Mouse (Mus musculus) heart, postnatal 0 days (tissue): Measurements from ENCODE around the gene Tgm2. TPM values are rescaled to one million over a fixed set of nuclear protein-coding genes. Genes with fewer than 3 reads are reported as not detected.

Source experiments
- ATAC-seq: fragments of 200-750 bp; cut with Nextera tagmentation; 2 replicates; pipeline ENCODE4 v1.8.0; 2017; ENCODE audit warnings: low read depth, moderate number of reproducible peaks, moderate library complexity; ENCODE audit not compliant: insufficient read depth
- DNase-seq: peaks from one replicate; pipeline ENCODE4 v3.0.0-alpha.2; 2016; ENCODE audit warnings: low spot score
- H3K27ac ChIP-seq: fragments of 300-500 bp; sonication (generic); 2 replicates; pipeline ENCODE4 v1.5.1; 2014; ENCODE audit warnings: low read depth, mild to moderate bottlenecking
- H3K27me3 ChIP-seq: fragments of 300-500 bp; sonication (generic); 2 replicates; pipeline ENCODE4 v1.6.1; 2014; ENCODE audit warnings: low read length, mixed read lengths; ENCODE audit not compliant: control insufficient read depth, insufficient read depth
- H3K36me3 ChIP-seq: fragments of 300-500 bp; sonication (generic); replicated peaks from 2 replicates; pipeline ENCODE4 v1.6.1; 2014; ENCODE audit warnings: low read length, mixed read lengths; ENCODE audit not compliant: control insufficient read depth, insufficient read depth
- H3K4me1 ChIP-seq: fragments of 300-500 bp; sonication (generic); 2 replicates; pipeline ENCODE4 v1.6.1; 2014; ENCODE audit warnings: antibody characterized with exemption; ENCODE audit not compliant: control insufficient read depth, insufficient read depth
- H3K4me2 ChIP-seq: fragments of 300-500 bp; sonication (generic); 2 replicates; pipeline ENCODE4 v1.6.1; 2014; ENCODE audit warnings: low read depth, mild to moderate bottlenecking, low read length, moderate library complexity
- H3K4me3 ChIP-seq: fragments of 300-500 bp; sonication (generic); 2 replicates; pipeline ENCODE4 v1.5.1; 2014; ENCODE audit warnings: low read depth, low read length
- H3K9ac ChIP-seq: fragments of 300-500 bp; sonication (generic); replicated peaks from 2 replicates; pipeline ENCODE4 v1.6.1; 2014; ENCODE audit warnings: low read depth, low read length, mixed read lengths
- H3K9me3 ChIP-seq: fragments of 300-500 bp; sonication (generic); replicated peaks from 2 replicates; pipeline ENCODE4 v1.6.1; 2016; ENCODE audit warnings: low read length; ENCODE audit not compliant: control insufficient read depth
- CTCF ChIP-seq: IDR thresholded peaks from 2 replicates; pipeline ENCODE4 v1.5.1; 2016; ENCODE audit warnings: antibody characterized with exemption, control low read depth, low read depth
- EP300 ChIP-seq: IDR thresholded peaks from 2 replicates; pipeline ENCODE4 v1.6.1; 2016; ENCODE audit warnings: antibody characterized with exemption, low read depth
- WGBS: fragments of 180-500 bp; shearing (Covaris S2); extraction: QIAGEN DNeasy Blood & Tissue Kit; methylation state at CpG from one replicate; pipeline ENCODE4 v1.1.7; 2014; 5-methylcytosine and 5-hydroxymethylcytosine counted together
- polyA plus RNA-seq: library from polyadenylated mRNA; unstranded; fragments of >200 nt; fragmentation: Nextera tagmentation; extraction: Ambion mirVana; gene quantifications from 2 replicates; pipeline ENCODE4 v1.2.1, GENCODE M21; 2015
- total RNA-seq: library from RNA; depleted of rRNA; stranded (reverse); fragments of >200 nt; gene quantifications from 2 replicates; pipeline ENCODE4 v1.2.3, GENCODE M21; 2014; ENCODE audit warnings: low replicate concordance

The Tgm2 gene
- total and polyA plus RNA-seq, 2 experiments from 2014 or later, result 155 to 445 TPM

- Histone ChIP-seq H3K9ac (peak overlapping the region; percentile 67), H3K4me1 (peaks cover 39% of the 10 kb centered on the region), H3K4me2 (peak overlapping the region; percentile 76), H3K36me3 (peaks cover 9% of the 10 kb centered on the region), H3K27me3 (no peaks in the 10 kb centered on the region), H3K27ac (peak overlapping the region; percentile 96), H3K9me3 (no peaks in the 10 kb centered on the region), H3K4me3 (peak overlapping the region; percentile 54)
- DNase-seq (no peak), ATAC-seq (no peak)
- TF ChIP-seq CTCF (no peak), EP300 (no peak)
- 15% methylated on average over 5 of the region's 5 CpGs for WGBS
These were observed 639 bp downstream of the Tgm2 start for GRCm38 (mm10) chr2:158145528-158146065.

DNA sequence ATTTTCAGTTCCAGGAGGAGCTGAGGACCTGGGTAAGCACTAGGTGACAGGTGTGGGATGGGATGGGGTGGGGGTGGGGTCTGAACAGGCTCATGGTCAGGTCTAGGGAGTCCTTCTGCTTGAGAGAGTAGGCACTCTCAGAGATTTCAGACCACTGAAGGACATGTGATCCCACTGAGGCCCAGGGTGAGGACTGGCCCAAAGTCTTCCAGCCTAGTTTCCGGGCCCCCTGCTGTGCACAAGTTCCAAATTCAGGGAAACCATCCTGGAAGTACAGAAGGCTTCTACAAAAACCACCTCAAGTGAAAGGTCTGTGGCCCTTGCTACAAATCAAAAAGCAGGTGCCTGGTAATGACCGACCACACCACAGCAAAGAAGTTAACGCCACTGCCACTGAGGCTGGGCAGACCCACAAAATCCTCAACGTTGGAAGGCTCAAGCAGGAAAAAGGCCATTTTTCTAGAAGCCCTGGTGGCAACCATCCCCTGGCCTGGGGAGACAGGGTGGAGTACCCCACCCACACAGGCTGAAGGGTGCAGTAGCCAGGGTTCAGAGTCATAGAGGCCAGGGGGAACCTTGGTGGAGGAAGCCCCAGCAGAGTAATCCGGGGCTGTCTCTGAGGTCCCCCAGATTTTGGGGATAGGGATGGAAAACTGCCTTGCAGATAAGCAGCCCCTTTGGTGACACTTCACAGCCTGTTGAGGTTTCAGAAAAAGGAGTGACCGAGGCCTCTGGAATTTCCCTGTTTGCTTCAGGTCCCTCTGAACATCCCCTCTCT is 1.3 kb downstream of the Tgm2 start:
- no peak for DNase-seq
- peaks cover 45% of the 10 kb centered on the region for H3K4me1 ChIP-seq

GRCm38 (mm10) chr2:158144263-158144662 is 2.0 kb downstream of the Tgm2 start:
- TF ChIP-seq EP300 (no peak), CTCF (no peak)
- DNase-seq (no peak), ATAC-seq (no peak)
- peak overlapping the region; percentile 67 for H3K9ac ChIP-seq
- H3K36me3 ChIP-seq, result peaks cover 9% of the 10 kb centered on the region
- peaks cover 47% of the 10 kb centered on the region for H3K4me1 ChIP-seq
- 38% methylated on average over 8 of the region's 8 CpGs for WGBS
- H3K27ac ChIP-seq, result peak overlapping the region; percentile 96
- peak overlapping the region; percentile 54 for H3K4me3 ChIP-seq
- no peaks in the 10 kb centered on the region for H3K9me3 ChIP-seq
- no peaks in the 10 kb centered on the region for H3K27me3 ChIP-seq
- H3K4me2 ChIP-seq, result peak overlapping the region; percentile 76

More for the DNA sequence above, 1.3 kb downstream of the Tgm2 start:
- H3K36me3 ChIP-seq, result peaks cover 9% of the 10 kb centered on the region
- H3K9ac ChIP-seq, result peak overlapping the region; percentile 67
- H3K27ac ChIP-seq, result peak overlapping the region; percentile 96
- peak overlapping the region; percentile 54 for H3K4me3 ChIP-seq
- H3K27me3 ChIP-seq, result no peaks in the 10 kb centered on the region
- TF ChIP-seq EP300, result no peak
- peak overlapping the region; percentile 76 for H3K4me2 ChIP-seq
- H3K9me3 ChIP-seq, result no peaks in the 10 kb centered on the region
- ATAC-seq, result no peak
- WGBS, result 37% methylated on average over 6 of the region's 6 CpGs

DNA sequence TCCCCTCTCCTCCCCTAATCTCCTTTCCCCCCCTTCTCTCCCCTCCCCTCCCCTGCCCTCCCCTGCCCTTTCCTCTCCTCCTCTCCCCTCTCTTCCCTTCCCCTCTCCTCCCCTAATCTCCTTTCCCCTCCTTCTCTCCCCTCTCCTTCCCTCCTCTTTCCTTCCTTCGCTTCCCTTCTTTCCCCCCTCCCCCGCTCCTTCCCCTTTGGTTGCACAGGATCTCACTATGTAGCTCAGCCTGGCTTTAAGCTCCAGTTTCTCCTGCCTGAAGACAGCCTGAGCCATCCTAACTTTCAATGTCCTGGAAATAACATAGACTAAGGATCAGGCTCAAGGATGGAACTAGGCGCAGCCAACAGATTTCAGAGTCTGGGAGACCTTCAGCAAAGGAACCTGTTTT is 2.4 kb downstream of the Tgm2 start:
- Histone ChIP-seq H3K36me3 (peaks cover 9% of the 10 kb centered on the region), H3K9me3 (no peaks in the 10 kb centered on the region), H3K4me3 (peak overlapping the region; percentile 54), H3K4me1 (peaks cover 52% of the 10 kb centered on the region), H3K4me2 (peak overlapping the region; percentile 76), H3K9ac (0 out of 2 replicates have a peak overlapping the region, but pooled peaks have one; percentile 15), H3K27ac (peak overlapping the region; percentile 96), H3K27me3 (no peaks in the 10 kb centered on the region)
- ATAC-seq, result no peak
- no peak for TF ChIP-seq CTCF
- no peak for TF ChIP-seq EP300
- no peak for DNase-seq
- WGBS, result 60% methylated on average over 3 of the region's 3 CpGs

- Histone ChIP-seq H3K36me3 (peaks cover 17% of the 10 kb centered on the region), H3K9ac (peak overlapping the region; percentile 43), H3K4me2 (peak overlapping the region; percentile 76), H3K9me3 (no peaks in the 10 kb centered on the region), H3K4me3 (peak overlapping the region; percentile 10; the same call in 1 of the 2 replicates), H3K4me1 (peaks cover 58% of the 10 kb centered on the region), H3K27me3 (no peaks in the 10 kb centered on the region), H3K27ac (peak overlapping the region; percentile 96)
- TF ChIP-seq CTCF, result no peak
- no peak for TF ChIP-seq EP300
- DNase-seq (no peak), ATAC-seq (no peak)
- WGBS, result 74% methylated on average over 18 of the region's 18 CpGs
These were observed 3.3 kb downstream of the Tgm2 start for GRCm38 (mm10) chr2:158142981-158143380.
